Mouse (Mus musculus) kidney, adult 8-10 months (tissue): ENCODE measurements around the gene Gmps.

Experiments used
- DNase-seq, 2 experiments: peaks; one replicate each; pipeline ENCODE4 v3.0.0; 2022

Gmps gene

GRCm38 (mm10) chr3:63975955-63976908 is at the start of gene Gmps:
Gene Gmps, plus strand, starts transcription at chr3:63976106.
- DNase-seq, result peak; percentile 93 to 96

GRCm38 (mm10) chr3:63928878-63929859 is 46.7 kb upstream of the Gmps start, which contains the start of gene E130311K13Rik:
Gene E130311K13Rik, minus strand, starts transcription at chr3:63929472.
- DNase-seq, result peak; percentile 82 to 93

- DNase-seq, result no peak
Measured at GRCm38 (mm10) chr3:63938928-63939327, 37.0 kb upstream of the Gmps start.

- no peak for DNase-seq
Measured at GRCm38 (mm10) chr3:63941204-63941850, 34.6 kb upstream of the Gmps start.

GRCm38 (mm10) chr3:63949837-63950236 is 26.1 kb upstream of the Gmps start:
- no peak for DNase-seq

GRCm38 (mm10) chr3:63963421-63964099 is 12.3 kb upstream of the Gmps start:
- DNase-seq, result peak; percentile 55 to 68

GRCm38 (mm10) chr3:63964100-63964921 is 11.6 kb upstream of the Gmps start, which contains the start of gene Slc33a1:
Gene Slc33a1, minus strand, starts transcription at chr3:63964768.
- peak; percentile 98 to 99 for DNase-seq

GRCm38 (mm10) chr3:63964922-63965249 is 11.0 kb upstream of the Gmps start:
- DNase-seq, result no peak

- DNase-seq, result no peak
Measured at GRCm38 (mm10) chr3:63965929-63966328, 10.0 kb upstream of the Gmps start.

GRCm38 (mm10) chr3:63977895-63978294 is 2.0 kb downstream of the Gmps start:
- no peak for DNase-seq

- DNase-seq, result no peak
Measured at GRCm38 (mm10) chr3:63986656-63987055, 10.8 kb downstream of the Gmps start.

- DNase-seq, result no peak
Measured at GRCm38 (mm10) chr3:63988722-63989440, 13.0 kb downstream of the Gmps start.

GRCm38 (mm10) chr3:64021436-64021835 is 45.5 kb downstream of the Gmps start:
- no peak for DNase-seq

- DNase-seq, result no peak
Measured at GRCm38 (mm10) chr3:64021867-64022266, 46.0 kb downstream of the Gmps start.

- no peak for DNase-seq
Measured at GRCm38 (mm10) chr3:64029846-64030245, 53.9 kb downstream of the Gmps start.

GRCm38 (mm10) chr3:64038136-64038841 is 62.4 kb downstream of the Gmps start:
- no peak for DNase-seq

- peak; percentile 69 to 90 for DNase-seq
Measured at GRCm38 (mm10) chr3:64039818-64040784, 64.2 kb downstream of the Gmps start.
